Mouse (Mus musculus): ENCODE measurements around the gene Cebpe.

The Cebpe gene

DNA sequence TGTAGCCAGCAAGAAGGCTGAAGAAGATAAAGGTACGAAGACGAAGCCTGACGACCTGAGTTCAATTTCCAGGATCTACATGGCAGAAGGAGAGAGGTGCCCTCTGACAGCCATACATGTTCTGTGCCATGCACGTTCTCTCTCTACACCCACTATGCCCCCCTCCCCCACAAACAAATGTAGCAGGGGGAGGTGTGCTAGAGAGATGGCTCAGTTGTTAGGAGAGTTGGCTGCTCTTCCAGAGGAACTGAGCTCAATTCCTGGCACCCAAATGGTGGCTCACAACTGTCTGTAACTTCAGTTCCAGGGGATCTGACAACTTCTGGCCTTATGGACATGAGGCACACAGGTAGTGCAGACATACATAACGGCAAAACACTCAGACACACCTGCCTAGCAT is 35.7 kb downstream of the Cebpe start:
- DNase-seq (ENCODE audit: low read depth, low spot score), result no peak

DNA sequence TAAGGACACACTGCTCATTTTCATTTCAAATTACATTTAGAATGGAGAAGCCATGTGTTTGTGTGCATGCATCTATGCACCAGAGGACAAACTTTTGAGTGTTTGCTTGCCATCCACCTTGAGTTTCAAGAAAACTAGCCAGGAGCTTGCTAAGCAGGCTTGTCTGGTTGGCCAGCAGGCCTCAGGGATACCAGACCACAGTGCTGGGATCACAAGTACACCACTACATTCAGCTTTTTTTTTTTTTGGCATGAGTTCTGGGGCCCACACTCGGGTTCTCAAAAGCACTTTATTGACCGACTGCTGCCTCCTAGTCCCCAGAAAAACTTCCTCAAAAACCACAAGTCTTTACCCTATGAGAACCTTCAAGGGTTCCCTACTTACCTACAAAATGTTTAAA is 37.7 kb downstream of the Cebpe start:
- DNase-seq (ENCODE audit: low read depth, low spot score), result no peak

- no peak for DNase-seq (ENCODE audit: low read depth, low spot score)
Observed at GRCm38 (mm10) chr14:54669381-54669780, 42.6 kb downstream of the Cebpe start.

- DNase-seq (ENCODE audit: low read depth, low spot score), result no peak
Observed at GRCm38 (mm10) chr14:54664477-54665222, 47.3 kb downstream of the Cebpe start.
